Mouse (Mus musculus): ENCODE results near the gene Gm4553. TPM values are rescaled to one million over a fixed set of nuclear protein-coding genes. Genes with fewer than 3 reads are reported as not detected.

The Gm4553 gene
- not detected in 2 replicates for polyA plus RNA-seq (2012; rRNA removed)

GRCm38 (mm10) chr7:142165639-142166038 lies at the start of gene Gm4553:
Gm4553 (minus strand) TSS chr7:142165739.

GRCm38 (mm10) chr7:142211559-142211958 lies 46.0 kb upstream of the Gm4553 start, which contains the start of gene Gm7579:
Gm7579 (plus strand) TSS chr7:142211859.

GRCm38 (mm10) chr7:142201064-142201463 lies 35.5 kb upstream of the Gm4553 start, which contains the start of gene Krtap5-3:
Krtap5-3 (plus strand) TSS chr7:142201364.

GRCm38 (mm10) chr7:142190289-142190688 lies 24.8 kb upstream of the Gm4553 start, which contains the start of gene Gm10153:
Gm10153 (minus strand) TSS chr7:142190389.

GRCm38 (mm10) chr7:142175905-142176304 lies 10.4 kb upstream of the Gm4553 start, which contains the start of gene Krtap5-2:
Krtap5-2 (minus strand) TSS chr7:142176005.

GRCm38 (mm10) chr7:142157013-142157412 lies 8.5 kb downstream of the Gm4553 start, which contains the start of gene Gm29735:
Gm29735 (minus strand) TSS chr7:142157113.

GRCm38 (mm10) chr7:142144507-142144906 lies 21.0 kb downstream of the Gm4553 start, which contains the start of gene Gm45337:
Gm45337 (minus strand) TSS chr7:142144607.

GRCm38 (mm10) chr7:142135934-142136333 lies 29.6 kb downstream of the Gm4553 start, which contains the start of gene Gm39115:
Gm39115 (minus strand) TSS chr7:142136034.

GRCm38 (mm10) chr7:142120629-142121028 lies 44.9 kb downstream of the Gm4553 start, which contains the start of gene Gm45618:
Gm45618 (minus strand) TSS chr7:142120729.

Other genes starting within 250 kb of the Gm4553 start
- 67.1 and 70.3 TPM in 2 replicates for gene Tollip, start 247.2 kb downstream of the Gm4553 start, polyA plus RNA-seq (2012; rRNA removed)
- 139 and 159 TPM in 2 replicates for gene Brsk2, start 216.0 kb downstream of the Gm4553 start, polyA plus RNA-seq (2012; rRNA removed)
- 43.3 and 45.4 TPM in 2 replicates for gene Mob2, start 104.7 kb downstream of the Gm4553 start, polyA plus RNA-seq (2012; rRNA removed)
- 77.4 and 81.3 TPM in 2 replicates for gene Dusp8, start 69.9 kb downstream of the Gm4553 start, polyA plus RNA-seq (2012; rRNA removed)
- gene Gm45618, start 45.0 kb downstream of the Gm4553 start, polyA plus RNA-seq (2012; rRNA removed) = not detected in 2 replicates
- not detected in 2 replicates for gene Gm39115, start 29.7 kb downstream of the Gm4553 start, polyA plus RNA-seq (2012; rRNA removed)
- not detected in 2 replicates for gene Gm45337, start 21.1 kb downstream of the Gm4553 start, polyA plus RNA-seq (2012; rRNA removed)
- gene Gm29735, start 8.6 kb downstream of the Gm4553 start, polyA plus RNA-seq (2012; rRNA removed) = not detected in 2 replicates
- gene Krtap5-2, start 10.3 kb upstream of the Gm4553 start, polyA plus RNA-seq (2012; rRNA removed) = not detected in 2 replicates
- not detected in 2 replicates for gene Gm10153, start 24.6 kb upstream of the Gm4553 start, polyA plus RNA-seq (2012; rRNA removed)
- gene Krtap5-3, start 35.6 kb upstream of the Gm4553 start, polyA plus RNA-seq (2012; rRNA removed) = not detected in 2 replicates
- gene Gm7579, start 46.1 kb upstream of the Gm4553 start, polyA plus RNA-seq (2012; rRNA removed) = not detected in 2 replicates
- gene Krtap5-5, start 64.2 kb upstream of the Gm4553 start, polyA plus RNA-seq (2012; rRNA removed) = not detected in 2 replicates
- gene Gm40460, start 75.3 kb upstream of the Gm4553 start, polyA plus RNA-seq (2012; rRNA removed) = not detected in 2 replicates
- not detected in 2 replicates for gene Gm2431, start 92.6 kb upstream of the Gm4553 start, polyA plus RNA-seq (2012; rRNA removed)
- gene Gm4559, start 108.6 kb upstream of the Gm4553 start, polyA plus RNA-seq (2012; rRNA removed) = not detected in 2 replicates
- not detected in 2 replicates for gene Krtap5-1, start 131.4 kb upstream of the Gm4553 start, polyA plus RNA-seq (2012; rRNA removed)
- gene Krtap5-4, start 137.8 kb upstream of the Gm4553 start, polyA plus RNA-seq (2012; rRNA removed) = not detected in 2 replicates
- 2.3 TPM in 2 replicates for gene Ifitm10, start 208.0 kb upstream of the Gm4553 start, polyA plus RNA-seq (2012; rRNA removed)
- gene Gm49369, start 216.9 kb upstream of the Gm4553 start, polyA plus RNA-seq (2012; rRNA removed) = 0.59 and 0.71 TPM in 2 replicates
- 173 and 189 TPM in 2 replicates for gene Ctsd, start 222.3 kb upstream of the Gm4553 start, polyA plus RNA-seq (2012; rRNA removed)

All from central nervous system, embryonic 14 days (tissue).